Mouse (Mus musculus) cerebellum, adult 2 months (tissue): ENCODE measurements around the gene Slc6a6.

Source experiments
- CTCF ChIP-seq: fragments of 200-500 bp; IDR thresholded peaks from 2 replicates; pipeline ENCODE4 v1.5.1; 2011; ENCODE audit warnings: low read depth, mild to moderate bottlenecking, control low read depth, low read length, moderate library complexity, borderline replicate concordance; ENCODE audit not compliant: insufficient read depth
- POLR2A ChIP-seq: fragments of 200-500 bp; IDR thresholded peaks from 2 replicates; pipeline ENCODE4 v1.6.1; 2011; ENCODE audit warnings: low read length, control low read depth, borderline replicate concordance; ENCODE audit not compliant: insufficient read depth

DNA sequence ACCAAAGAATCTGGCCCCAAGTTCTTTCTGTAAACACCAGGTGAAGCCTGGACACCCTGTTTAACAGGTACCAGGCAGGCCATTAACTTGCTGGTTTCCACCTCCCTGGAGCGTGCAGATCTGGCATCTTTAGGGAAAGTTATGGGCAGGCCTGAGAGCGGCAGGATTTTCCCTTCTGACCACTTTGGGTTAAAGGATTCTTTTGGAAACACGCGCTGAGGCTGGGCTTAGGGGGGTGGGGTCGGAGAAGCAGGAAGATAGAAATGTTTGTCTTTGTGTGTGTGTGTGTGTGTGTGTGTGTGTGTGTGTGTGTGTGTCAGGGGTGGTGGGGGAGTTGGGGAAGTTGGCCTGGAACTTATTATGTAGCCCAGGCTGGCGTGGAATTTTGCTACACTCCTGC is 4.2 kb downstream of the Slc6a6 start:
- TF ChIP-seq CTCF, result no peak
- TF ChIP-seq POLR2A, result no peak
